Mouse (Mus musculus): ENCODE measurements around the gene Gmip.

DNA sequence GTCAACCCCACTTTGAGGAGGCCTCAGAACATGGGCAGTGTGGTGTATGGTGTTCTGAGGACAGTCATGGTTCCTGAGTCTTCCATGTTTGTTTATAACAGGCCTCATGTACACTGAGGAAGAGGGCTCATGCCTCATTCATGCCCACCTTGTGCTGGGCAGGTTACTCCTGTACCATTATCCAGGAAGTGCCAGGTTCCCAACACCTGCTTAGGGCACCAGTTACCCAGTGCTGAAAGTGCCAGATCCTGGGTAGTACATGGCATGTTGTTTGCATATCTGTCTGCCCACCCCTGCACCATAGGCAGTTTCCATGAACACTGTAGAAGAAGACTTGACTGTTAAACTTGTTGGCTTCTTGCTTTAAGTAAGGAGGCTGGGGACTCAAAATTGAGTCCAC, 6.3 kb upstream of the Gmip start:
- TF ChIP-seq CTCF (IDR thresholded peaks at IDR 0.05; ENCODE audit: extremely low read depth, insufficient read length, insufficient replicate concordance, low read depth, low read length) = no peak
- TF ChIP-seq POLR2A (IDR thresholded peaks at IDR 0.05; ENCODE audit: low read depth, low read length) = no peak
